In the genomic region with DNA sequence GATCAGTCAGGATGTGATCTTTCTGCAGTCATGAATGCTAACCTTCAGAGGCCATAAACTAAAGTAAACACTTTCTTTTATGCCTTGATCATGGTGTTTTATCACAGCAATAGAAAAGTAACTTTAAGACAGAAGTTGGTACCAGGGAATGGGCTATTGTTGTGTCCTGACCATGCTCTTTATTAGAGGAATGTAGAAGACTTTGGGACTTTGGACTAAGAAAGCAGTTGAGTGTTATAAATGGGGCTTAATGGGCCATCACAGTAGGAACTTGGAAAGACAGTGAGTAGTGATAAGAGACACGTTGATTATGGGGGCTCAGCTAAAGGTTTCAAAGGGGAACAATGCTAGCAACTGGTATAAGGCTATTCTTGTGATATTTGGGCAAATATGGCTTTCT, we compare ENCODE assay signal across 20 mouse cellular contexts. TPM values are rescaled to one million over a fixed set of nuclear protein-coding genes. Genes with fewer than 3 reads are reported as not detected.
DNase-seq lines count a peak whose midpoint lies in the region; ATAC-seq and TF ChIP-seq lines count a peak whose summit lies in the region.
"Had no signal": no experiment of that assay in that cellular context is flagged by ENCODE, and none has a peak within 500 bp of the region (broad histone marks: within the 10 kb centered on the region; RNA-seq: fewer than 3 reads in every experiment).

No protein-coding gene starts in this region.

- H3K36me3 ChIP-seq in intestine, embryonic 15.5 days, result no peaks in the 10 kb centered on the region
- no peaks in the 10 kb centered on the region for H3K36me3 ChIP-seq in intestine, embryonic 16.5 days (ENCODE audit: control insufficient read depth, insufficient read depth, low read length)
- no peaks in the 10 kb centered on the region for H3K36me3 ChIP-seq in intestine, postnatal 0 days (ENCODE audit: control insufficient read depth, insufficient read depth)
- H3K36me3 ChIP-seq: G1E had no signal

- no peak overlapping the region for H3K4me3 ChIP-seq in intestine, embryonic 15.5 days (replicated peaks)
- no peak overlapping the region for H3K4me3 ChIP-seq in intestine, embryonic 16.5 days (ENCODE audit: low read length)
- no peak overlapping the region for H3K4me3 ChIP-seq in intestine, postnatal 0 days (ENCODE audit: low read depth, low read length)

- no peaks in the 10 kb centered on the region for H3K9me3 ChIP-seq in intestine, embryonic 15.5 days
- H3K9me3 ChIP-seq in intestine, embryonic 16.5 days (ENCODE audit: control insufficient read depth, low read length), result peaks cover 3% of the 10 kb centered on the region; the same call in 1 of the 2 replicates
- H3K9me3 ChIP-seq in intestine, postnatal 0 days (ENCODE audit: control insufficient read depth), result no peaks in the 10 kb centered on the region

- peak; percentile 65 for ATAC-seq in intestine, embryonic 15.5 days
- peak; percentile 61; the same call in 1 of the 2 replicates for ATAC-seq in intestine, embryonic 16.5 days
- peak; percentile 59 for ATAC-seq in intestine, postnatal 0 days
- ATAC-seq: activated CD4-positive, CD25-positive, alpha-beta regulatory T cell, adult 4 months; CD4-positive, CD25-positive, alpha-beta regulatory T cell, adult 4 months; Patski had no signal

- H3K27me3 ChIP-seq in intestine, embryonic 15.5 days (replicated peaks), result no peaks in the 10 kb centered on the region
- no peaks in the 10 kb centered on the region for H3K27me3 ChIP-seq in intestine, embryonic 16.5 days (replicated peaks; ENCODE audit: control insufficient read depth, insufficient read depth, low read length)
- no peaks in the 10 kb centered on the region for H3K27me3 ChIP-seq in intestine, postnatal 0 days (replicated peaks; ENCODE audit: control insufficient read depth, insufficient read depth, low read length)
- H3K27me3 ChIP-seq: Patski had no signal

- no peak for TF ChIP-seq CTCF in intestine, postnatal 0 days (IDR thresholded peaks at IDR 0.05; ENCODE audit: low read depth)

- DNase-seq in embryo, embryonic 10.5 days (ENCODE audit: low spot score), result no peak
- no peak for DNase-seq in heart, postnatal 25 days (ENCODE audit: low spot score)
- DNase-seq in left cerebral cortex, adult 9 months (ENCODE audit: low spot score in 2 of 2), result no peak
- DNase-seq: adrenal gland, adult 2 months; adrenal gland, adult 8-10 months; adrenal gland, postnatal 10 days; adrenal gland, postnatal 14 days; adrenal gland, postnatal 25 days; adrenal gland, postnatal 36 days; B cell, adult 2 months; cerebellum, adult 11 months; cerebellum, adult 11-12 months; cerebellum, adult 18-20 months had no signal

- H3K9ac ChIP-seq in intestine, embryonic 15.5 days, result no peak overlapping the region
- H3K9ac ChIP-seq in intestine, embryonic 16.5 days (ENCODE audit: low read depth, low read length), result no peak overlapping the region
- H3K9ac ChIP-seq in intestine, postnatal 0 days (ENCODE audit: low read depth, low read length), result no peak overlapping the region

- no peak overlapping the region for H3K4me2 ChIP-seq in intestine, embryonic 15.5 days (replicated peaks)
- no peak overlapping the region for H3K4me2 ChIP-seq in intestine, embryonic 16.5 days (ENCODE audit: low read depth, low read length)
- H3K4me2 ChIP-seq in intestine, postnatal 0 days (replicated peaks; ENCODE audit: low read depth), result no peak overlapping the region

- 39% methylated on average over 1 of the region's 1 CpGs for WGBS in intestine, embryonic 15.5 days
- WGBS in intestine, embryonic 16.5 days, result 60% methylated on average over 1 of the region's 1 CpGs
- WGBS in intestine, postnatal 0 days, result 27% methylated on average over 1 of the region's 1 CpGs

- peaks cover 13% of the 10 kb centered on the region for H3K4me1 ChIP-seq in intestine, embryonic 15.5 days (replicated peaks)
- peaks cover 4% of the 10 kb centered on the region for H3K4me1 ChIP-seq in intestine, embryonic 16.5 days (ENCODE audit: control insufficient read depth, insufficient read depth, low read length)
- H3K4me1 ChIP-seq in intestine, postnatal 0 days (replicated peaks; ENCODE audit: control insufficient read depth, insufficient read depth, low read length), result no peaks in the 10 kb centered on the region

- H3K27ac ChIP-seq in intestine, embryonic 15.5 days, result no peak overlapping the region
- H3K27ac ChIP-seq in intestine, embryonic 16.5 days (ENCODE audit: low read length), result no peak overlapping the region
- H3K27ac ChIP-seq in intestine, postnatal 0 days (ENCODE audit: low read depth, low read length), result no peak overlapping the region

- intact Hi-C loops in heart, postnatal 25 days (cut with DNase I), result no loop called here

RNA-seq across cellular contexts. Expression of a gene that starts 47.3 kb away (rescaled TPM):
- polyA plus RNA-seq in intestine, embryonic 15.5 days (2015; fragmentation: Nextera tagmentation; extraction: Ambion mirVana), result 192 and 193 TPM in 2 replicates
- polyA plus RNA-seq in intestine, embryonic 16.5 days (2015; fragmentation: Nextera tagmentation; extraction: Ambion mirVana), result 165 and 184 TPM in 2 replicates
- 84.4 and 85.6 TPM in 2 replicates for polyA plus RNA-seq in intestine, postnatal 0 days (2015; fragmentation: Nextera tagmentation; extraction: Ambion mirVana)
- 10 to 100 TPM; 70.2 to 75.0 TPM for total RNA-seq in heart, postnatal 25 days (2021)

RNA-seq across cellular contexts. Expression of a gene that starts 47.7 kb away (rescaled TPM):
- 32.7 and 34.4 TPM in 2 replicates for polyA plus RNA-seq in intestine, embryonic 15.5 days (2015; fragmentation: Nextera tagmentation; extraction: Ambion mirVana)
- polyA plus RNA-seq in intestine, embryonic 16.5 days (2015; fragmentation: Nextera tagmentation; extraction: Ambion mirVana), result 31.1 and 34.5 TPM in 2 replicates
- polyA plus RNA-seq in intestine, postnatal 0 days (2015; fragmentation: Nextera tagmentation; extraction: Ambion mirVana), result 19.8 and 21.0 TPM in 2 replicates
- 10 to 100 TPM; 26.0 to 30.8 TPM for total RNA-seq in heart, postnatal 25 days (2021)
